Mouse (Mus musculus) kidney, postnatal 36 days (tissue): Measurements from ENCODE around the gene Csf2rb2.
"Not testable (repeated sequence)": the region's sequence is repeated elsewhere in the genome, so short reads cannot be mapped to it uniquely, and the experiment has no call there.

ENCODE experiments used
- DNase-seq, 2 experiments: peaks; one replicate each; pipeline ENCODE4 v3.0.0; 2021 to 2022; ENCODE audit warnings: mixed read lengths in 2 of 2

The Csf2rb2 gene

DNA sequence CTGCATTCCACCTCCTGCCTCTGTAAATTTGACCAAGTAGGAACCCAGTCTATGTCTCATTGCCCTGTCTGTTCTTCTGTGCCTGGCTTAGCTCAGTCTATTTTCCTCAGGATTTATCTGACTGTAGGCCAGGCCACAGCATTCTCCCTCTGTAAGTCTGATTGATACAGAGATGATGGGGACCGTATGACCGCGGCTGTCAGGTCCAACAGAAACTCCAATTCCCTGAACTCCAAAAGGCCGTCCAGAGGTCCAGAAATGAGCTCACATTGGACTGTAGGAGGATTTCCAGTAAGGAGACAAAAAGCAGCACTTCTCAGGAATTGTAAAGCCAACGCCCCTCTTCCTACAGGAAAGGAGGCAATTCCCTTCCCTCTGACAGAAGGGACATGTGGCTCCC is 8.1 kb upstream of the Csf2rb2 start:
- DNase-seq = not testable (repeated sequence)

DNA sequence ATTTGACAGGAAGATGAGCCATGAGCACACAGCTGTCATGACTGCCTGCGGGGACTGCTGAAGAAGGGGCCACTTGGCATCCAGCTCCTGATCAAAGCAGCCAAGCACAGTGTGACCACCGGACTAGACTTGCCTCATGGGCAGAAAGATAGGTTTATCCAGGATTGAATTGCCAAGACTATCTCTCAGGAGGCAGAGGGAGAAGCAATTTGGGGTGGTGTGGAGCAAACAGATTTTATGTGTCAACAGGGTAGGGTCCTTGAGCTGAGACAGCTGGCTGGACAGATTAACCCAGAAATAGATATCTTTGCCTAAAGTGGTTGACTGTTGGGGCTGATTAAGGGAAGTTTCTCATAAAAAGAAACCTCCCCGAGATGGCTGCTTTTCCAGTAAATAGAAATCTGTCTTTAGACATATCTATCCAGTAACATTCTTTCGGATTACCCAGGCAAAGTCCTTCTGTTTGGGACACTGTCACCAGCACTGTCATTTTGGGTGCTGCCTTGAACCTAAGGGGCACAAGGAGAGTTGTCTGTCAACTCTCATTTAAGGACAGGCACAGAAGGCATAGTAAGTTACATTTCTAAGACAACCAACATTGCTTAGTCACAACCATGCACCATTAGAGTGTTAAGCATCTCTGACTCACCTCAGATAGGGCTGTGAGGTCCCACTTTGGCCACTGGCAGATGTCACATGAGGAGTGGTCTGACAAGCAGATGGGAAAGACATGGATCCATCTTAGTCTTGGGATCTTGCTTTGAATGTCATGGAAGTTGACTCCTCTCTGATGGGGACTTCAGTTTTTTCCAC is 7.1 kb upstream of the Csf2rb2 start:
- DNase-seq = not testable (repeated sequence)

DNA sequence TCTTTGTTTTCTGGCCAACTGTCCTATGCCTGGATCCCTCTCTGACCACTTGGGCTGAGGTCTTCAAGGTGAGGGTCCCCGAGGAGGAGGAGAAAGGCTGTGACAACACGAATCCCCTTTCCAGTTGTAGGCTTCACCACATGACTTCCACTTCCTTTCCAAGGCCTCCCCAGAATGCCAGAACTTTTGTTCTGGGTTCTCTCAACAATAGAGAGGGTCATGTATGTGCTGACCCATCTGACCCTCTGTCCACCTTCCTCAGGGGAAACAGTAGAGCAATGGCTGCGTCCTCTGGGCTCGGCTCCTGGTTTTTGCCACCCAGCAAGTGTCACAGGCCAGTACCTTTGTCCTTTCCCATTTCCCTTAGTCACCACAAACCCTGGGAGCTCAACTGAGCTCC is 5.5 kb upstream of the Csf2rb2 start:
- no peak for DNase-seq

DNA sequence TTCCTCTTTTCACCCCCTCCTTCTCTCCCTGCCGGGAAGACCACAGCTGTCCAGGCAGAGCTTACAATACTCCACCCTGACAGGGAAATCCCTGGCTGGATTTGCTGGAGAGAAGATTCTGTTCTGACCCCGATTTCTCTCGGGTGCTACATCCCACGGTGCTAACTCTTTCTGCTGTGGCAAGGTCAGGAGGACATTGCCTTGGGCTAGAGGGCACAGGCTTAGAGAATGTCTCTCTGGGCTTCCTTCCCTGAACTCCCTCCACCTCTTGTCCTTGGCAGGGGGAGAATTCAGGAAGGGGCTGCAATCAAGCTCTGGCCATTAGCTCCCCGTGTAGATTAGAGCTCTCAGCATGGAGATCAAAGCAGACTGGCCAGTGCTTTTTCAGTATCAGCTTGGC is 4.3 kb upstream of the Csf2rb2 start:
- DNase-seq = no peak

DNA sequence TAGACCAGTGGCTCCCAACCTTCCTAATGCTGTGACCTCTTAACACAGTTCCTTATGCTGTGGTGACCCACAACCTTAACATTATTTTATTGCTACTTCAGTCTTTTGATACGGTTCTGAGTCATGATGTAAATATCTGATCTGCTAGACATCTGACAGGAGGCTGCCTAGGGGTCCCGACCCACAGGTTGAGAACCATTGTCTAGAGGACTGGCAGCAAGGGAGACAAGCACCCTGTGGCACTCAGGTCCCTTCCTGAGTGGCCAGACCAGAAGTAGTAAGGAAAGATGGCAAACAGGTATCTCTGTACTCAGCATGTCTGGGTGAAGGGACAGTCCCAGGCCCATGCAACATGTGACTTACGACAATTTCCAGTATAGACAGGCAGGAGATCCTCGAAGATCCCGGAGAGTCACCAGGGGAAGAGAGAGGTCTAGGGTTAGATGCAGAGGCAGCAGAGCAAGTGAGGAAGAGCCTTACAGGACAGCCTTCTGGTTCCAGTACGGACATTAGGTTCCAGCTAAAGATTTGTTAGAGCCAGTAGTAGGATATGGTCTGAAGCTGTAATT is 1.8 kb downstream of the Csf2rb2 start:
- no peak for DNase-seq

DNA sequence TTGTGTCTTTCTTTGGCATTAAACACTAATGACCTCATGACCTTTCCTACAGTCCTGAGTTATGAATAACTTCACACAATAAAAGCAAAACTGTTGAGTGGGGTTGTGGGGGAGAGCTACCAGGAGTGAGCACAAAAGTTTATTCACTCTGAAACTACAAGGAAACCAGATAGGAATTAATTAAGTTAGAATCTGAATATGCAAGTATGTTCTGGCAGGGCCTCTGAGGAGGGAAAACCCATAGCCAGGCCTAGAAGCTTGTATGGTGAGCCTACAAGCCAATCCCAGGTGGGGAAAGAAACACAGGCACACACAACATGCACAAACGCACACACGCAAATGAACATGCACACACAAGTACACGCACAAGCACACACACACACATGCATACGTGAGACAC is 2.8 kb downstream of the Csf2rb2 start:
- DNase-seq = no peak

DNA sequence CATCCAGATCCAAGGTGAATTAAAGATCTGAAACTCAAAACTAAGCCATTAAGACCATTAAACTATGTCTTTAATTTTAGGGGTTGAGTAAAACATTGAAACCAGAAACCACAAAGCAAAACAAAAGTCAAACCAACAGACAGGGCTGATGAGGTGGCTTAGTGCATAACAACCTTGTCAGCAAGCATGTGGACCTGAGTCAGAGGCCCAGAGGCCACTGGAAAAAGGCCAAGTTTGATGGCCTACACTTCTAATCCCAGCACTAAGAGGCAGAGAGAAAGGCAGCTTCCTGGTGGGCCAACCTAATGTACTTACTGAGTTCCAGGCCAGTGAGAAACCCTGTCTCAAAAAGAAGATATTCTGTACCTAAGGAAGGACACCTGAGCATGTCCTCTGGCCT is 4.7 kb downstream of the Csf2rb2 start:
- no peak for DNase-seq

DNA sequence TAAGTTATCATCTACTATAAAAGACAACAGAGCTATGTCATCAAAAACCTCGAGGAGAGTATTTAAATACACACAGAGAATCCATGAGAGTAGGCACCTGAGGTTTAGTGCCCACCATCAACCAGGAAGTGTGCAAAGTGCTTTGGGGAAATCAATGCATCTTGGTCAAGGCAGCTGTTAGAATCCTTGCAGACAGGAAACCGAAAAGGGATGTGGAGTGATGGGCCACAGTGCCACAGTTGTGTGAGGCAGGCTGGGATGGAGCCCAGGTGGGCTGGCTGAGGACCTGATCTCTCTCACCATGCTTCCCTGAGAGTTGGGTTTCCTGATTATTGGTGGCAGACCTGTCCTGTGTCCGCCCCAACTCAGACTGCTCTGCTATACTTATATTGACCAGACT is 5.9 kb downstream of the Csf2rb2 start:
- DNase-seq = no peak

DNA sequence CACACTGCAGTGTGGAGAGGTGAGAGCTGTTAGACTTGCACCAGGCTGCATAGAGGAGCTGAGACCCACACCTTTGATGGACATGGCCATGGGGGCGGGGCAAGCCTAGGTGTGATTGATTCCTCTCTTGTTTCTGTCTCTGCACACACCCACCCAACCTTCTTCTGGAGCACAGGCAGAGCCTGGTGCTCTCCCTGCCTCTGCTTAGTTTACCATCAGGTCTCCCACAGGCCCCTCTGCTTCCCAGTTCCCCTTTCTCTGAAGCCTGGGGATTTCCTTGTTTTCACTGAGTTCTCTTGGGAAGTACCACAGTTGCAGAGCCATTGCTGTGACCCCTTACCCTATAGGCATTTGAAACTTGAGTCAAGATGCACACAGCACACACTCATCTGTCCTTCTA is 7.0 kb downstream of the Csf2rb2 start:
- DNase-seq = no peak

DNA sequence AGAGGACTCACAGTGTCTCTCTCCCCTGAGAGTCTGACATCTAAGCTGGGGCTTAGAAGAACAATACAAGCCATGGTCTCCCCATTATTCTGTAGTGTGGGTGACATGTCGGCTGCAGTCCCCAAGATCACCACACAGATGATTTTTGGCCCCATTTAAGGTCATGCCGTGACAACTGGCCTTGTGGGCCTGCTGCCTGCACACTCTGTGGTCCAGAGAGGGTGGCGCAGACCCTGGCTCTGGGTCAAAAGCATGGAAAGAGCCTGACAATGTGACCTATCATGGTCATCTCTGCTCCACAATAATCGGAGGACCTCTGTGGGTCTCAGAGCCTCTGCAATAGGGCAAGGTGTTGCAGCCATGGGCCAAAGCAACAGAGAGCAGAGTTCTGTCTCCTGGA is 11.8 kb downstream of the Csf2rb2 start:
- no peak for DNase-seq

DNA sequence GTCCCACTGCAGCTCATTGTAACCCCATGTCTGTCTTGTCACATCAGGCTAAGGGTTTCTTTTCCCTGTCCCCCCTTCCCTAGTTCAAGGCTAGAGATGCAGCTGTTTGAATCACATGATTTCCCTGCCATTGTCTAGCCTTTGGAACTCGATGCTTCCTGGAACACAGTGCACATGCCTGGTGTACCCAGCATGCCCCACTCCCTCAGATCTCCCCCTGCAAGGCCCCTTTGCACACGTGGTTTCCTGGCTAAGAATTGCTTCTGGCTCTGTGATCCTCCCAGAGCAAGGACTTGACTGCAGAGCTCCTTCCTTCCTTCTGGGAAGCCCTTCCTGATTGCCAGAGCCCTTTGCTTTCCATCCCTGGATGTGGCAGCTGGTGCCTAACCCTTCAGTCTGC is 12.3 kb downstream of the Csf2rb2 start:
- not testable (repeated sequence) for DNase-seq

DNA sequence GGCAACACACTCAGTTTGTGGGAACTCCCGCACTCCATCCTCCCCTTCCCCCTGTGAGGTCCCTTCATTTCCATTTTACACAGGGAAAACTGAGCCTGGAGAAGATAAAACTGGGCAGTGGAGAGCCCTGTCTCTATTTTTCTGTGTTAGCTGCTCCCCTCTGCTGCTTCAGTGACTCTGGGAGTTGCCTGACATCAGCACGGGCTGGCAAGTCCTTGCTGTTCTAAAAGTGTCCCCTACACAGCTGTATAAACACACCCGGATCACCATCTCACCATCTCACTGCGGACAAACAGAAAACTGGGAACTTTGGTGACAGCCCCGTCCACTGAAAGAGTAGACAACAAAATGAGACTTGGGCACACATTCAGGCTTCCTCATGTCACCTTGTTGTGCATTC is 15.7 kb downstream of the Csf2rb2 start:
- DNase-seq = not testable (repeated sequence)

DNA sequence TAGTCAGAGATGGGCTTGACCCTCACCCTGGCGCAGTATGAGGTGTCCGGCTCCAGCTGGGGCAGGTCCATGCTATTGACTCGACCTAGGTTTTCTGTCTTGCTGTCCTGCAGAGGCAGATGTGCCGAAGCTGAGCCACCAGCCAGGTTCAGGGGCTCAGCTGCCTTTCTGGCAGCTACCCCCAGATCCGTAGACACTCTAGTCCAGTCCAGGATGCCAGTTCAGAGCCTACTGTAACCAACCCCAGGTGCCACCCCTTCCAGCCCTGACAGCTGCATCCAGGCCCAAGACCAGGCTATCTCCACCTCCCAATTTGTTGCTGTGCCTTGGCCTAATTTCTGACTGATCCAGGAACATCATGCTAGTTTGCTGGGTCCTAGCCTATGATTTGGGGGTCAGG is 17.6 kb downstream of the Csf2rb2 start:
- no peak for DNase-seq

DNA sequence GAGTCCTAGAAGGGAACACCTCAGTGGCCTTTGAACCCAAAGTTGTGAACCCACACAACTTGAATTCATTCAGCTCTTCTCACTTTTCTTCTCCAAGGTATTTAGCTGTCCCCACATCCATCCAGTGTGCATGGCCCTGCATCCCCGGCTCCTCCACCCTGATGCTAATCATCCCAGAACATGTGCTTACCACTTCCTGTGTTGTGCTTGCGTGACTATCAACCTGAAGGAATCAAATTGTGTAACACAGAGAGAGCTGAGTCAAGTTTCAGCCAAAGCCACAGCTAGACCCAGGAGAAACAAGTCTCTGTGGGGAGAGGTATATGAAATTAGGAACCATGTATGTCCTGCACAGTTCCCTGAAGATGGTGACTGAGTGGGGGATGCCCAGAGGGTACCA is 27.2 kb downstream of the Csf2rb2 start:
- DNase-seq = no peak

DNA sequence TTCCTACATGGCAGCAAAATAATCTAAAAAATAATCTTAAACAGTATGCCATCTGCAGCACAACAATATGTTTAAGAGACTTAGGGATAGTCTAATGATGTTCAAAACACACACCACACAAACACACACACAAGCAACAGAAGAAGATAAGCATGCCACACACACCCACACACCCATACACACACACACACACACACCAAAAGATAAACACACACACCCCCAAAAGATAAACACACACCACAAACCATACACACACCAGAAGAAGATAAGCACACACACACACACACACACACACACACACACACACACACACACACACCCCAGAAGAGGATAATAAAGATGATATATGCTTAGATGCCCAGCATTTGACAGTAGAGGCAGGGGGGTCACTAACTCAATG is 34.3 kb downstream of the Csf2rb2 start:
- DNase-seq = no peak

DNA sequence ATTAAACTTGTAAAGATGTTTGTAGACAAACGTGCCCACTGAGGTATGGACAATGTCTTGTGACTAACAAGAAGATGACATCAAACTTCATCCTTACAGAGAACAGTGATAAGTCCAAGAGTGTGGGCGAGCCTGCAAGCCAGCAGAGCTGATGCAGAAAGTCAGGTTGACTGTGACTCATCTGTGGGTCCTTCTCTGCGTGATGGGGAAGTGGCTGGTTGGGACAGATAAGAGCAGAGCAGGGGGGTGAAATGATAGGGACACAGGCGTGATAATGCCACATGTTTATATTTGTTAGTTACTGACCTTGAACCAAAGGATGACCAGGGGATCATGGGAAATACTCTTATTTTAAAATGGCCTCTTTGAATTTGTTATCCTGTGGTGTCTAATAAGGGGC is 37.7 kb downstream of the Csf2rb2 start:
- DNase-seq = no peak

DNA sequence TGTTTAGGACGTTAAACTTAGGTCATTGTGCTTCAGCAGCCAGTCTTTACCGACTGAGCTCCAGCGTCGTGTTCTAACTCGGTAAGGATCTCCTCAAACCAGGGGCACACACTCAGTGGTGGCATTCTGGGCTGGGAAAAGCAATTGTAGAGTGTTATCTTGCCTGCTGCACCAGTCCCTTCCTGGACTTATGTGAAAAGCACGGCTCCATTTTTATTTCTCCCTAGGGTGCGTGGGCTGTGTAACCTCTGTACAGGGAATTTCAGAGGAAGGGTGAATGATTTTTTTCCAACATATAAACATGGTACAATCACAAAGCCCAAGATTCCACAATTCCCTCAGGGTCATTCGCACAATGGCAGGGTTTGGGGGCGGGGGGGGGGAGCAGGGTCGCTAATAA is 38.1 kb downstream of the Csf2rb2 start:
- DNase-seq = no peak

DNA sequence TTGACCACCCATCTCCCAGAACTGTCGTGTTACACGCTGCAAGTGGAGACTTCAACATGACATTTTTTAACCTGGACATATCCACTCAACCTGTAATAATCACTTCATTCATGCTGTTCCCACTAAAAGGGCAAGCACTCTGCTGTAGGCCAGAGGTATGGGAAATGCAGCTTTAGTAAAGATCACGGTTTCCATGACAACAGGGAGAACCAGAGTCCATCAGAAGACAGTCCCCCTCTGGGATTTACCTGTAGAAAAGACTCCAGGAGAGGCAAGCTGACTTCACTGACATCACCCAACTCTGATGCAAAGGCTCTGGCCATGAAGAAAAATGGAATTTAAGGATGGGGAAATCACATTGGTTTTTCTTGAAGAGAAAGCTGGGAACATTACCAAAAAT is 42.2 kb downstream of the Csf2rb2 start:
- no peak for DNase-seq

DNA sequence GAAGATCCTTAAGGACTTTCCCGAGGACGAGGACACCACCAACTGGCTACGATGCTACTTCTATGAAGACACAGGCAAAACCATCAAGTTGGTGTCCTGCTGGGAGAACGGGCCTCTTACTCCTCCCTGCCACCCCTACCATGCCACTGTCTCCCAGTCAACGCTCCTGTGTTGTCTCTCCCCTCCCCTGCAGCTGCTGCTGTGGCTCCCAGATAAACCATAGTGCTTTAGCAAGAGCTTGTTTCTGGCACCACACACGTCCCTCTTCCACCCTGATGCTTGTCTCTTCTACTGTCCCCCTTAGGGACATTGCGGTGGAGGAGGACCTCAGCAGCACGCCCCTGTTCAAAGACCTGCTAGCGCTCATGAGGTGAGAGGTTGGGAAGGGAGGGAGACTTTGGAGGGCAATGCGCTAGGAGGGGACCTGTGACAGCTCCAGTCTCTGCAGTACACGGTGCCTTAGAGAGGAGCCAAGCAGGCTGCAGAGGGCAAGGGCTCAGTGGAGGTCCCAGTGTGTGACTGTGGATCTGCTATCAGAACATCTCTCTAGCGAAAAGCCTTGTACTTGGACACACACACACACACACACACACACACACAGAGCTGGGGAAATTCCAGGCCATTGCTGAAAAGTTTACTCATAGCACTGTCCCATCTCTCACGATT is 44.7 kb downstream of the Csf2rb2 start:
- no peak for DNase-seq

DNA sequence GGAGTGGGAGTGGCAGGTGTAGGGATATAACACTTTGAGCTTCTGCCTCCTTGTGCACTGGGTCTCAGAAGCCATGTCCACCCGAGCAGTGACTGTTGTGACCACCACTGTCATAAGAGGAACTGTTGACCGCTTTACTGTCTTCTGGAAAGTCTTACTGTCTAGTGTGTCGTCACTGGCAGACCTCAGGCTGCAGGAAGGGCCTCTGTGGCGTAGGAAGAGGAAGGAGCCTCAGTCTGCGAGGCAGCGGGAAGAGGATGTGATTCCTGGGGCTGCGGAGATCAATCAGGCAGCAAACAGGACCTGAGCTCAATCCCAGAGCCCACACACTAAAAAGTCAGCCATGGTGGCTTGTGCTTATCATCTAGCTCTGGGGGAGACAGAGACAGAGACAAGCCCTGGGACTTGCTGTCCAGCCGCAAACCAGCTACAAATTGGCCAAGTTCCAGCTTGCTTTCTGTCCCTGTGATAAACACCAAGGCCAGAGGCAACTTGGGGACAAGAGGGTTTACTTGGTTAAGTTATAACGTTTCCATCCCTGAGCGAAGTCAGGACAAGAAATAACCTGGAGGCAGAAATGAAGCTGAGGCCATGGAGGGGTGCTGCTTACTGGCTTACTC is 47.2 kb downstream of the Csf2rb2 start:
- DNase-seq = peak; percentile 8 to 9

DNA sequence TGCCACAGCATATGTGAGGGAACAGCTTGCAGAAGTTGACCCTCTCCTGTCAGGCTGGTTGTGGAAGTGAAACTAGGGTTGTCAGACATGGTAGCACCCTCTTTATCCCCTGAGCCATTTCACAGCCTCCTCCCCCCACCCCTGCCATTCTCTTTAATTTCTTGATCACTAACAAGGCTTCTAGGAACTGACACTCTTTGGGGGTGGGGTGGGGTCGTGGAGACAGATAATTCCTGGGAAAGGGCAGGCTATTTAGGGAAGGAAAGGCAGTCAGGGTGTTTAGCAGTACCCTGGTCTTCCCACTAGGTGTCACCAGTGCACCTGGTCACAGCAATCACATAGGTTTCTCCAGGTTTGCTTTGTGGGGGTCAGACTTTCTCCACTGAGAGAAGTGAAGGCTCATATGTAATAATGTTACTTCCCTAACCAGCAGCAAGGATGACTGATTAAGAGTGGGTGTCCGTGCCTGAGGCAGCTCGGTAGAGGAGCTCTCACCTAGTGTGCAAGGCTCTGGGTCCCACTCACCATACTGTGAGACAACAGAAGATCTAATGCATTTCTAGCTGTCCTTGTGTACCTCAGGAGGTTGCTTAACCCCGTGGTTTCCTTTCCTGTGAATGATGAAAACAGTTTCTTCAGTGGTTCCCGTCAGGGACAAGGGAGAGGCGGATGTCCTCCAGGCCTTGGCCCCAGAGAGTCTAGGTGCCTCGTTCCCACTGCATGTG is 48.0 kb downstream of the Csf2rb2 start:
- peak; percentile 41 to 76 for DNase-seq

DNA sequence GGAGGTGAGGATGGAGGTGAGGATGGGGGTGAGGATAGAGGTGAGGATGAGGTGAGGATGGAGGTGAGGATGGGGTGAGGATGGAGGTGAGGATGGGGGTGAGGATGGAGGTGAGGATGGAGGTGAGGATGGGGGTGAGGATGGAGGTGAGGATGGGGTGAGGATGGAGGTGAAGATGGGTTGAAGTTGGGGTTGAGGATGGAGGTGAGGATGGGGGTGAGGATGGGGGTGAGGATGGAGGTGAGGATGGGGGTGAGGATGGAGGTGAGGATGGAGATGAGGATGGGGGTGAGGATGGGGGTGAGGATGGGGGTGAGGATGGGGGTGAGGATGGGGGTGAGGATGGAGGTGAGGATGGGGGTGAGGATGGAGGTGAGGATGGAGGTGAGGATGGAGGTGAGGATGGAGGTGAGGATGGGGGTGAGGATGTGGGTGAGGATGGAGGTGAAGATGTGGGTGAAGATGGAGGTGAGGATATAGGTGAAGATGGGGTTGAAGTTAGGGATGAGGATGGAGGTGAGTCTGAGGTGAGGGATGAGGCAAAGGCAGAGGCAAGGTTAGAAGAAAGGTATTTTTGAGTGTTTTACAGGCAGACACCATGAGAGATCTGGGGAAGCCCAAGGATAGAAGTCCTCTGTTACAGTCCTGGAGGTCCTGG is 48.8 kb downstream of the Csf2rb2 start:
- not testable (repeated sequence) for DNase-seq

DNA sequence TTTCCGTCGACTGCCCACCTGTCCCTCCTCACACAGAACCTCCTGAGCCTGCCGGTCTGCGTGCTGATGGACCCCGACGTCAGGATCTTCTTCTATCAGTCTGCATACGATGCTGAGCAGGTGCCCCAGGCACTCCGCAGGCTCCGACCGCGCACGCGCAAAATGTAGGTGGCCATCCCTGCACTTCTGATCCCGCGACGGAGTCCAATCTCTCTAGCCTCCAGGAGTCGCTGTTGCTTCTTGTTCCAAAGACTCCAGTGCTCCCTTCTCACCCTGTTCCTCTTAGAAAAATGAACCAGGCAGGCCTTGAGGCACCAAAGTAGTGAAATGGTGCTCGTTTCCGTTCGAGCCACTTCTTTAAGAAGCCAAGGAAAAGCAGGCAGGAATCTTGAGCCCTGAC is 50.8 kb downstream of the Csf2rb2 start:
- peak; percentile 11 to 55 for DNase-seq
